Mouse (Mus musculus) heart, adult 2 months (tissue): ENCODE measurements around the gene Prrc2a.

Experiments
- CTCF ChIP-seq: fragments of 200-600 bp; IDR thresholded peaks from 2 replicates; pipeline ENCODE4 v1.8.1; 2022; ENCODE audit warnings: antibody characterized with exemption, mild to moderate bottlenecking, moderate library complexity
- EP300 ChIP-seq: fragments of 200-500 bp; IDR thresholded peaks from 2 replicates; pipeline ENCODE4 v1.6.1; 2011; ENCODE audit warnings: low read depth, low read length, control low read depth; ENCODE audit not compliant: insufficient read depth
- POLR2A ChIP-seq: fragments of 200-500 bp; IDR thresholded peaks from 2 replicates; pipeline ENCODE4 v1.6.1; 2011; ENCODE audit warnings: mild to moderate bottlenecking, low read depth, low read length, control low read depth; ENCODE audit not compliant: insufficient read depth

GRCm38 (mm10) chr17:35165451-35166155 lies 906 bp upstream of the Prrc2a start:
- no peak for TF ChIP-seq CTCF
- no peak for TF ChIP-seq POLR2A
- no peak for TF ChIP-seq EP300
